Mouse (Mus musculus): ENCODE data around the gene Rln1.

Rln1 gene

GRCm38 (mm10) chr19:29334068-29334745 lies at the start of gene Rln1:
Rln1 (minus strand) TSS chr19:29334670.
- DNase-seq, result peak; percentile 31 to 34

- DNase-seq, result no peak
These were observed 48.9 kb upstream of the Rln1 start for GRCm38 (mm10) chr19:29383368-29383767.

DNA sequence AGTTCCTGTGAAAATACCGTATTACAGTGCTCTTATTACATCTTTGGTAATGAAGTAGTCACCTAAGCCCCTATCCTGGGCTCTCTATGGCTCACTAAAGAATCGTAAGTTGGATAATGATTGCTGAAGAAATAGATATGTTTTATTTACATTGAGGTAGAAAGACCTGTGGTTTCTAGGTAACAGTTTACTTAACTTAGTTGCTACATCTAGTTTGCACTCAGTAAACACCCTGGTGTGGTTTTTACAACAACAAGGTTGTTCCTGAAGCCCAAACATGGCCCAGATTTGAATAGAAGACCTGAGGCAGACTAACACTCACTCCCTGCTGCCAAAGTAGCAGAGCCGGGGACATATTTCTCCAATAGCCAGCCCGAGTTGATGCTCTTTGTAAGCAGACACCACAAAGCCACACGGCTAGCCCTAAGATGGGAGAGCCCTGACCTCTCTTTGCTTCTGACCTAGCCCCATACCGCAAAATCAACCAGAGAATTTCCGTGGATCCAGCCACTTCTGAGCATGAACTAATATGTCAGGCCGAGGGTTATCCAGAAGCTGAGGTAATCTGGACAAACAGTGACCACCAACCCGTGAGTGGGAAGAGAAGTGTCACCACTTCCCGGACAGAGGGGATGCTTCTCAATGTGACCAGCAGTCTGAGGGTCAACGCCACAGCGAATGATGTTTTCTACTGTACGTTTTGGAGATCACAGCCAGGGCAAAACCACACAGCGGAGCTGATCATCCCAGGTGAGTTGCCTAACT lies 45.6 kb upstream of the Rln1 start:
- DNase-seq, result no peak

- DNase-seq, result no peak
These were observed 41.9 kb upstream of the Rln1 start for GRCm38 (mm10) chr19:29376382-29376781.

DNA sequence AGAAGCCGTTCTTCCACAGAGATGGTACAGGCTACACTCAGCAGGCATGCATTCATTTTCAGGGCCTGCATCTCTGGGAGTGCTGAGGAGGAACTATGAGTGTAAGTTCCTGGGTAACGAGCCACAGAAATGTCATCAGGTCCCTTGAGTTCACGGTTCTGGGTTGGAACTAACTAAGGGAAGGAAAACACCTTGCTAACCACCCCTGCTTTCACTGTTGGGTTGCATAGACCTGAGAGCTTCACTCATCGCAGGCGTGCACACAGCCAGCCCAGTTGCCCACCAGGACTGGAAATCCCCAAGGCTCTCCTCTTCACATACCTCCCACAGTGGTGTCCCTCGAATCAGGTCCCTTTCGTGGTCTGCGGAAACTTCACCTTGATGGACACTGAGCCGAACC lies 40.5 kb upstream of the Rln1 start:
- no peak for DNase-seq

DNA sequence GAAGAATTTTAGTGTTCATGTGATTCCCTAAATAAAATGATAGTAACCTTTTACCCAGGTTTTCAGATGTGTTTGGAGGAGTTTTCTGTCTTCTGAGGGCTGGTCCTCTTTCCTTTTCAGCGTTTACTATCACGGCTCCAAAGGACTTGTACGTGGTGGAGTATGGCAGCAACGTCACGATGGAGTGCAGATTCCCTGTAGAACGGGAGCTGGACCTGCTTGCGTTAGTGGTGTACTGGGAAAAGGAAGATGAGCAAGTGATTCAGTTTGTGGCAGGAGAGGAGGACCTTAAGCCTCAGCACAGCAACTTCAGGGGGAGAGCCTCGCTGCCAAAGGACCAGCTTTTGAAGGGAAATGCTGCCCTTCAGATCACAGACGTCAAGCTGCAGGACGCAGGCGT lies 39.0 kb upstream of the Rln1 start:
- DNase-seq, result no peak

GRCm38 (mm10) chr19:29372621-29373020 lies 38.2 kb upstream of the Rln1 start:
- no peak for DNase-seq

DNA sequence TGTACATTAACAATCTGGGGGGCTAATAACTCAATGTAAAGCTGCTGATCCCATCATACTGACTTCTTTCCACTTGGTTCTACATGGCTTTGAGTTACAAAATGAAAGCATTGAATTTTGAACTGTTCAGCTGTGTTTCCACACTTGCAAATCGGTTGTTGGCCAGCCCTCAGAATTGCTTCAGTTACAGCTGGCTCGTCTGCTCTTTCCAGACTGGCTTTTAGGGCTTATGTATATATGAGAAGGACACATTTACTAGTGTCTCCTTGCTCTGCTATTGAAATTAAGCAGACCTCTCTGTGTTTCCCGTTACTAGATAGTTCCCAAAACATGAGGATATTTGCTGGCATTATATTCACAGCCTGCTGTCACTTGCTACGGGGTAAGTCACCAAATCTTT lies 37.7 kb upstream of the Rln1 start:
- DNase-seq, result no peak

- no peak for DNase-seq
These were observed 37.0 kb upstream of the Rln1 start for GRCm38 (mm10) chr19:29371284-29372081.

DNA sequence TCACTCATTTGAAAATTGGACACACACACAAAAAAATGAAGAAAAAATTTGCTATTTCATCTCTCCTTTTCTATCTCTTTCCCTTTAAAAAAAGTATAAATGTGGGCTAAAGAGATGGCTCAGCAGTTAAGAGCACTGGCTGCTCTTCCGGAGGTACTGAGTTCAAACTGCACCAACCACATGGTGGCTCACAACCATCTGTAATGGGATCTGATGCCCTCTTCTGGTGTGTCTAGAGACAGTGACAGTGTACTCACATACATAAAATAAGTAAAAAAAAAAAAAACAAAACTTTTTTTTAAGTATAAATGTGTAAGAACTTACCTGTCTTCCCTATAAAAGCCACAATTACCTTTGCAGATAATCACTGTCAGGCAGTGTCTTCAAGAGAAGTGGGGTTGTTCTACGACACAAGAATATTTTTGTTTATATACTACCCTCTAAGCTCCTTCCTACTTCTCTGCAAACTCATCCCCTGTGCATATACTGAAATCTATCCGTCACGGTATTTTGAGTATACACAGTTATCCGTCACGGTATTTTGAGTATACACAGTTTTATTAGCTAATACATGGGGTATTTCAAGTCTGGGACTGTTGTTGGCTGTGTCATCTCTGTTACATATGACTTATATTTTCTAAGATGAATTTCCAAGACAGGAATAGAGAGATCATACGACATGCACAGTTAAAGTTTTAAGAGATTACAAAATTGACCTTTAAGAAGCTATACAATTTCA lies 36.2 kb upstream of the Rln1 start:
- no peak for DNase-seq

GRCm38 (mm10) chr19:29370112-29370511 lies 35.6 kb upstream of the Rln1 start:
- DNase-seq, result no peak

DNA sequence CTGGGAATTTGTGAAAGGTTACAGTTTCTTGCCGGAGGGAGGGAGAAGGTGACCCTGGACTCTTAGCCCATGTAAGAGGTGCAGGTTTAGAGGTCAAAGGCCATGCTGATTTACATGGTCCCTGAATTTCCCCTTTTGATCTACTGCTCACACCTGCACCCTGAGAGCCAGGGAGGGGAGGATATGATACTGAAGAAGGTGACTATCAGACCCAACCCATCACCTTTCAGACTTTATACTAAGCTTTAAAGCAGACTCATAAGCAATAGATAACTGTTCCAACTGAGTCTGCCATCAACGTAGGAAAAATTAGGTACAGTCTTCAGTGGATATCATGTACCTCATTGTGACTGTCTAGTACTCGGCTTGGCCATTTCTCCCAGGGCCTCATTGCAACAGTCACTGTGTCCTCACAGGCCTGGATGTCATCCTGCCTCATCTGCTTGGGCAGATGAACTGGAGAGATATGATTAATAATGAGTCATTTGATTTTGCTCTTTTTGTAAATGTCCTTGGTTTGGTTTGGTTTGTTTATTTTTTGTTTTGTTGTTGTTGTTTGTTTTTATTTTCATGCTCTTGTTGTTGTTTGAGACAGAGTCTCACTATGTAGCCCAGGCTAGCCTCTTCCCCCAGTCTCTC lies 34.3 kb upstream of the Rln1 start:
- DNase-seq, result no peak

GRCm38 (mm10) chr19:29368041-29368440 lies 33.6 kb upstream of the Rln1 start:
- no peak for DNase-seq

GRCm38 (mm10) chr19:29366969-29367622 lies 32.6 kb upstream of the Rln1 start, which contains the start of the genes Plgrkt and Cd274:
Plgrkt (minus strand) TSS chr19:29367390.
Cd274 (plus strand) TSS chr19:29367455.
- peak; percentile 50 to 54 for DNase-seq

DNA sequence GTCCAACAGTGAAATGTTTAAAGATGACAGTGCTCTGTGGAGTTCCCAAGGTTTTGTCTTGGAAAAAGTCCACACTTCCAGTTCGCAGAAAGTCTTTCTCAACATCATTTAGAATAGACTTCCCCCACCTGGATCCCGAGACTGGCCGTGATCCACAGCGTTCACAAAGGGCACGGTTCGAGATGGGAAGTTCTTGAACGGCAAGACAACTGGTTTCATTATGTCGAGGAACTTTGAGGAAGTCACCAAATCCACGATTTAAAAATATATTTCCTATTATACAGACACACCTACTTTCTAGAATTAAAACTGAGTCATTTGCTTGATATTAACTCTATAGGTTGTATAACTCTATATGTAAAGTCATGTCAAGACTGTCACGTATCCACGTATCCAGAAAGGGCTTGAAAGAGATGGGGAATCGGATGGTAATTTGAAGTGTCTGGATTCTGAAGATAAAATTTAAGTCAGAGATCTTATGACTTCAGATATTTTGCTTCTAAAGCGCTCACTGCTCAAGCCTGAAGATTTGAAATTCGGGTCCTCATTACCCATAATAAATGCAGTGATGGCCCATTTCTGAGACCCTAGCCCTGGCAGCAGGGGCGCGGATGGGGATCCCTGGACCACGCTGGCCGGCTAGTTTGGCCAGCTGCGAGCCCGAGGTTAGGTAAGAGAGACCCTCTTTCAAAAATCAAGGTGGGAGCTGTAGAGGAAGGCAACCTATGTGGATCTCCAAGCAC lies 31.9 kb upstream of the Rln1 start:
- DNase-seq, result no peak

DNA sequence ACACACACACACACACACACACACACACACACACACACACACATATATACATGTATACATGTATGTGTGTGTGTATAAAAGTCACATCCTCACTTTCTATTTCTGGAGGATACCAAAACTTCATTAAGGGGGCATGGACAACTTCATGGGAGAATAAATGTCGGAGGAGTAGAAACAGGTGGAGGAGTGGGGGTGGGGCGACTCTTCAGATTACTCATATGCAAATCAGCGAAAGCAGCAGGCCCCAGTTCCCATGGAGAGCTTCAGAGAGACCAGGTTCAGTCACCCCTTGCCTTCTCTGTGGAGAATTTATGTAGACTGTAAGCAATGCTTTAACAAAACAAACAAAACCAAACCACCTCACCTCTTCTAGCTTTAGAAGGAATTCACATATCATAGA lies 30.6 kb upstream of the Rln1 start:
- no peak for DNase-seq

- no peak for DNase-seq
These were observed 29.6 kb upstream of the Rln1 start for GRCm38 (mm10) chr19:29364076-29364475.

DNA sequence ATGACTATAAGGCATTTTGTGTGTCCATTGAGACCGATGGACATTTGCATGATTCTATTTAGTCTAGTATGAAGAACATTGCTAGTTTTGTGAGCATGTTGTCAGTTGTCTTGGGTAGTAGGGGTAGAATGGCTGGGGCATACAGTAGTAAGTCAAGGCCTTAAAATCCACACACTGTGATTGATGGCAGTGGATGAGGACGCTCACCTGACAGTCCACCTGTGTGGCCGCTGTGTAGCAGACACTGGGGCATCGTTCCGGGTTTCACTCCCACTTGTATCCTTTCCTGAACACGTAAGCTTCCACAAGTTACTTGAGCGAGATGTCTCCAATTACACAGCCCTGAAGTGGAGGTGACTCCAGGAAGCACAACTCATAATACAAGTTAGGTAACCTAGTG lies 29.1 kb upstream of the Rln1 start:
- DNase-seq, result no peak

- no peak for DNase-seq
These were observed 27.9 kb upstream of the Rln1 start for GRCm38 (mm10) chr19:29362173-29362930.

GRCm38 (mm10) chr19:29361468-29362130 lies 27.1 kb upstream of the Rln1 start:
- DNase-seq, result peak; percentile 92
